Mouse (Mus musculus) thymus, adult 2 months (tissue): ENCODE data around the gene Fggy.

Experiments
- CTCF ChIP-seq: fragments of 200-500 bp; IDR thresholded peaks from 2 replicates; pipeline ENCODE4 v1.5.1; 2012; ENCODE audit warnings: mild to moderate bottlenecking, control low read depth, low read length, moderate library complexity, borderline replicate concordance; ENCODE audit not compliant: control insufficient read depth, poor library complexity, insufficient read depth; ENCODE audit errors: extremely low read depth
- POLR2A ChIP-seq: fragments of 200-500 bp; IDR thresholded peaks from 2 replicates; pipeline ENCODE4 v1.6.1; 2012; ENCODE audit warnings: mild to moderate bottlenecking, low read length, control low read depth, moderate library complexity; ENCODE audit not compliant: control insufficient read depth, poor library complexity, insufficient read depth; ENCODE audit errors: extremely low read depth

DNA sequence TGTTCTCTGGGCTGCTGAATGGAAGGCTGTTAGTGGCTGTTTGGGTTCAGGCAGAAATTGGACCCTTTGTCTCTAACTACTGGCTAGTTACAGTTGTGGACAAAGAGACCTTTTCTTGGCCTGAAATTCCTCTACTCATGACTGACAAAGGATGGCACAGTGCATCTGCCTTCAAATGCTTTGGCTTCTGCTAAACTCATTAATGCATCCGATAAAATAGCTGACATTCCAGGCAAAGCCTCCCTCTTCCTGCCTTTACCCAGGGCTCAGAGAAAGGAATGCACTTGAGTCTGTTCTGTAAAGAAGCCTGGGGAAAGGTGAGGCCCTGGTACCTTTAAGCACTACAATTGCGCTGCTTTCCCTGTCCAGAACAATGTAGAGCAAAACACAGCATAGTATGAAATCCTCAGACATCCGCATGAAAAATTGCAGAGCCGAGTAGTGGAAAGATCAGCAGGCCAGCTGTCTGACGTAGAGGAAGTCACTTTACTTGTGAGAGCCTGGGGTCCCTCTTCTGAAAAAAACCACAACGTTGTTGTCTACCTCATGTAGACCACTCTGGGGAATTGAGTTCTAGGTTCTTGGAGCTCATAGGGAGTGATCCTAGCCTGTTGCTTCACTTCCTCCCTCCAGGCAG, 288.8 kb downstream of the Fggy start:
- no peak for TF ChIP-seq CTCF
- TF ChIP-seq POLR2A, result no peak
